Mouse (Mus musculus) c-Kit-positive CD71-positive TER-119-positive erythroid progenitor cells, embryonic 14.5 days (primary cell): ENCODE measurements around the gene Edn3.

Experiments used
- DNase-seq: peaks from one replicate; pipeline ENCODE4 v3.0.0-alpha.2; 2013; ENCODE audit warnings: low spot score

Edn3 gene

DNA sequence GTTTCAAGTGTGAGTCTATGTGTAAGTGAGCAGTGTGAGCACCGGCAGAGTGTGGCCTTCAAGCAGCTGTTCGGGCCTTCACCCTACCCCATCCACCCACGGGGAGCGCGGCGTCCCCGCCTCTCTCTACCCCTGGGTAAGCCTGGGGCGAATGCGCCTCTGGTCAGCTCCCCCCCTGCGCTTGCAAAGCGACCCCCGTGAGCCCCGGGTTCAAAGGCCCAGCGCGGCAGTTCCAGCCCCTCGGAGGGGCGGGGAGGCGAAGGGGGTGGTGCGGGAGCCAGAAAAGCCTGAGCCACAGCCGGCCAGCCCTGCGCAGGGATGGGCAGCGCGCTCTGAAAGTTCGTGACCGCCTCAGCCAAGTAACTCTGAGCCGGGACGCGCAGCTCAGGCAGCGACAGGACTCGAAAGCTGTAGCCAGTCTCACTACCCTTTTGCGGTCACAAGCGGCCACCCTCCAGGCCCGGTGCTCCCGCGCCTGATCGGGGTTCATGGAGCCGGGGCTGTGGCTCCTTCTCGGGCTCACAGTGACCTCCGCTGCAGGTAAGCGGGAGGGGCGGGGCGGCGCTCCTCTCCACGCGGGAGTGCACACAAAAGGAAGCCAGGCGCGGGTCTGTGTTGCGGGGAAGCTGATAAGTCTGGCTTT, at the start of gene Edn3:
Gene Edn3 (plus strand): TSS at position 141 of the 643 bp plus-strand sequence.
- DNase-seq = no peak

DNA sequence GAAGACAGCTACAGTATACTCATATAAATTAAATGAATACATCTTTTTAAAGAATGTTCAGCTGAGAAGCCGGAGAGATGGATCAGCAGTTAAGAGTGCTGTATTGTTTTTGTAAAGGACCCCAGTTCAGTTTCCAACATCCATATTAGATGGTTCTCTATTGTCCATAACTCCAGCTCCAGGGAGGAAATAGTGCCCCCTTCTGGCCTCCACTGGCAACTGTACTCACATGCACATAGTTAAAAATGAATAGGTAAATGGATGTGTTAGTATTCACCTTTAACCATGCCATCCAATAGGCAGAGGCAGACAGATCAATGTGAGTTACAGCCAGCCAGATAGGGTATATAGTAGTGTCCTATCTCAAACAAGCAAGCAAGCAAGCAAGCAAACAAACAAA, 48.4 kb upstream of the Edn3 start:
- DNase-seq = no peak

DNA sequence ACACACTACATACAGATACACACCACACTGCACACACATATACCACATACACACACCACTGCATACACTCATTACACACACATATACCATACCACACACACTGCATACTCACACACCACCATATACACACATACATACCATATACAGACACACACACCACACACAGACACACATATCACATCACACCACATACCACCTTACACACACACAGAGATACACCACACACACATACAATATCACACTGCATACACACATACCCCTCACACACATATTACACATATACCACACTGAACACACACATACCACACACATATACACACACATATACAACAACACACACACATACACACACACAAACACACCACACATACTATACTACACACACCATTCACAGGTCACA, 44.5 kb upstream of the Edn3 start:
- DNase-seq = no peak

DNA sequence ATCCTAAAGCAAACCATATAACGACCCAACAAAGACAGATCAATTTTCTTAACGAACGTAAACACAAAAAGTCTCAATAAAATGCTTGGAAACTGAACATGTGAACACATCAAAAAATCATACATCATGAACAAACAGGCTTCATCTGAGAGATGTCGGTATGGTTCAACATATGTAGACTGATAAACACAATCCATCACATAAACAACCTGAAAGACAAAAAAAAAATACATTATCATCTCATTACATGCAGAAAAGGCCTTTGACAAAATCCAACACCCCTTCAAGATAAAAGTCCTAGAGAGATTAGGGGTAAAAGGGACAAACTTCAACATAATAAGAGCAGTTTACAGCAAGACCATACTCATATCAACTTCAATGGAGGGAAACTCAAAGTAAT, 42.6 kb upstream of the Edn3 start:
- no peak for DNase-seq

DNA sequence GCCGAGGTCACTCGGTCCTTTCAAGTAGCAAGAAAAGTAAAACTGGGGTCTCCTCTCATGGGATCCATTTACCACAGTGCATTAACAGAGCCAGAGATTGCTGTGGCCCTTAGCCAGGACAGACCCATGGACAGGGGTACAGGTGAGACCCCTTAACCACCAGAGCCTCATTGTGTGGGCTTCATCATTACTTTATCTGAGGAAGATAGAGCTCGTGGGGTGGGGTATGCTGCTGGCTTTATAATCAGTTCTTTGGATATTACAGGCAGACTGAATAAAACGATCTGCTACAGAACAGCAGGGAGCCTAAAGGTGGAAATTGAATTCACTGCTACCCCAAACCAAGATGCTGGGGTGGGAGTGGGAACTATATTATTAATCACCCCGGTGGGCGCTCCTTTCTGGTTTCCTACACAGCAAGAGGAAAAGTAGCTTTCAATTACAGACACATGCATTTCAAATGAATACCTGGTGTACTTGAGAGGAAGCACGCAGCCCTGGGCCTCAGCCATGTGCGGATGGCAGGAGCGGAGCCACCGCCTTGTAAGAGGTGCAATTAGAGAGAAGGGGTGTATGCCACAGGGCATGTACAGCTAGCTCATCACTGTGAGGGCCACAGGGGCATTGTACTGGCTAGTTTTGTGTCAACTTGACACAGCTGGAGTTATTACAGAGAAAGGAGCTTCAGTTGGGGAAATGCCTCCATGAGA, 33.1 kb upstream of the Edn3 start:
- DNase-seq = no peak

DNA sequence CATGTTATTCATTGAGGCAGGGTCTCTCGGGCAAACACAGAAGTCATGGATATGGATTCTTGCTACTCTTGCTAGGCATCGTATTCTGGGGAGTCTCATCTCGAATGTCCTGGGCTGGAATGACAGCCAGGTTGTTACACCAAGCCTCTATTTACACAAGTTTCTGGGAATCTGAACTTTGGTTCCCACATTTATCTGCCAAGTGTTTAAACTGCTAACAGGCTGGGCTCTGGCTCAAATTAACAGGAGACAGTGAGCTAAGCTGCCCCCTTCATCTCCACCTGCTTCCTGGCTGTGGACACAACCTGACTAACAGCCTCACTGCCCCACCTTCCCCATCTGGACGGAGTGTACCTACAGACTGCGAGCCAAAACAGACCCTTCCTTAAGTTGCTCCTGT, 28.5 kb upstream of the Edn3 start:
- no peak for DNase-seq

DNA sequence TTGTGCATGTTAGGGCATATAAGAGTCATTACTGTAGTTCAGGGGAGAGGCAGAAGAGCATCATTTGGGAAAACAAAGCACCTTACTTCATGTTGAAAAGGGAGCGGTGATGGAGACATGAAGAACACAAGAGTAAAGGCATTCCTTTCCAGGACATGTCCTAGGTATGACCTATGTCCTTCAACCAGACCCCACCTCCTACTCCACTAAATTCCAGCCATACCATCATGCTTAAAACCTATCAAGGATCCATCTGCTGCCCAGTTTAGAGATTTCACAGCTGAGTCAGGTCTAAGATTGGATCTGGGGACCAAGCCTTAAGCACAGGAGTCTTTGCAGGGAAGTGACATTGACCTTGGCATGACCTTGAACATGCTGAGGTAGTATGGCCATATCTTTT, 25.1 kb upstream of the Edn3 start:
- DNase-seq = no peak

DNA sequence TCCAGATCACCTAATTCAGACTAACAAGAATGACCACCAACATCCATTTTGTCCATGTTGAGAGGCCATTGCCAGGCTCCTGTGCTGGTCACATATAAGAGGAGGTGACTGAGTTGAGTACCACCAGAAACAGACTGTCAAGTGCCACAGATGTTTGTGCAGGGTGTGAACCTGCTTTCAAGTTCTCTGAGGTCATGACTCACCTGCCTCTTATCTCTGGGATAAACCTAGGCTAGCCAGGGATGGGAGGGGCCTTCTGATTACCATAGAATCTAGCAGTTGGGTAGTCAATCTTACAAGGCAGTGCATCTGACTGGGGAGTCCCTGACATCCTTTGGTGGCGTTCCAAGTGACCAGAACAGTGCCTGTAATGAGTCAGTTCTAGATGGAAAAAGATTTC, 13.2 kb upstream of the Edn3 start:
- no peak for DNase-seq

DNA sequence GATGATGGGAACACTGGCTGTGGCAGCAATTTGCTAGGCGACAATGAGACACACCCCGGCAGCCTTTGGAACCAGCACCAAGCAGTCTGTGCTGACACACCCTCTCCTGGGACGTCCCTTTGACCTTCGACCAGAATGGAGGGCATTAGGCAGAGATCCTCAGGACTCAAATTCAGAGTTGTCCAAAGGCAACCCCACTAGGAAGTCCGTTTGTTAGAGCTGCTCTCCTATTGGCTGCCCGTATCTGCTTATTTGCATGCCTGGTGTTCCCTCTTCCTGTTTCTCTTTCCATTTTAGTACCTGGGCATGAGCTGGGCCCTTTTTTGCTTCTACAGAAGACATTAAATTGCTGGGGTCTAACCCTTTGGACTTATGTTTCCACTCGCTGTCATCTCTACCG, 12.0 kb upstream of the Edn3 start:
- DNase-seq = no peak

DNA sequence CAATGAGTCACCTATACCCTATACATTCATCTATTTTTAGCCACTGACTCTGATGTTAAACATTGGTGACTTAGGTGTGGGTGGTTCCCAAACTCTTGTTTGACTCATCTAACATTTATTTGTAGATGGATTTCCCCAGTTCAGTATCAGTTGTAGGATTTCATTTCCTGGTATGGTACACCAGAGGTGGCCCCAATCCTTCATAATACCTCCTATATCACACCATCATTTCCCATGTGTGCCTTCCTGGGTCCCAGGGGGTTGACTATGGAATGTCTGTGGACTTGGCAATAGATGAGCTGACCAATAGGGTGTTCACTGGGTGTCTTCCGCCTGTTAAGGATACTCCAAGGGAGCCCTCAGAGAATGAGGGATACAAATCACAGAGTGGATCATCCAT, 7.2 kb upstream of the Edn3 start:
- no peak for DNase-seq

DNA sequence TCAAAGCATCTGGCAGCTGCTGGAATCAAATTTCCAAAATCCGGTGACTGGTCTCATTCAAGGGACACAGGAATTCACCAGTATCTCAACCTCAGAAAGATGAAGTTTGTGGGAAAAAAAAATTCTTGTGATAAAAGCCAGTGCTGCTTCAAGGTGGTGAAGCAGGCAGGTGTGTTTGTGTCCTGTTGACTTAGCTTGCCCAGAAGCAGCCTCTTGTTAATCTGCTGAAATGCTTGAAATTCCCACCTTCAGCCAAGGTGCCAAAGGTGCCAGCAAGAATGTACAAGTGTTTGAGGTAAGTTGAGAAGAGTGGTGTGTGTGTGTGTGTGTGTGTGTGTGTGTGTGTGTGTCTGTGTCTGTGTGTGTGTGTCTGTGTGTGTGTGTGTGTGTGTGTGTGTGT, 6.2 kb upstream of the Edn3 start:
- DNase-seq = no peak

DNA sequence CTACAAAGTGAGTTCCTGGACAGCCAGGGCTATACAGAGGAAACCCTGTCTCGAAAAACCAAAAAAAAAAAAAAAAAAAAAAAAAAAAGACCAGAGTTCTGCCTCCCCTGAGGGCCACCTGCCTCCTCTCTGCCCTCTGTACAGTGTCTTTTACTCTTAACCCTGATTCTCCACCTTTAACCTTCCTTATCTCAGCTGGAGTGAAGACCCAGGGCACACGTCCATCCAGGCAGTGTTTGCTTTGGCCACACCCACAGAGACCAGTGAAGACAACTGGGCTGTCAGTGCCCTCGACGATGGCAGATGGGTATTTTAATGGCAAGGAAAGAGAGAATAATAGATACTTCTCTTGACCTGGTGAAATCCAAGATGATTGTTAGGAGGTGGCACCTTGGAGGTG, 1.2 kb upstream of the Edn3 start:
- no peak for DNase-seq

DNA sequence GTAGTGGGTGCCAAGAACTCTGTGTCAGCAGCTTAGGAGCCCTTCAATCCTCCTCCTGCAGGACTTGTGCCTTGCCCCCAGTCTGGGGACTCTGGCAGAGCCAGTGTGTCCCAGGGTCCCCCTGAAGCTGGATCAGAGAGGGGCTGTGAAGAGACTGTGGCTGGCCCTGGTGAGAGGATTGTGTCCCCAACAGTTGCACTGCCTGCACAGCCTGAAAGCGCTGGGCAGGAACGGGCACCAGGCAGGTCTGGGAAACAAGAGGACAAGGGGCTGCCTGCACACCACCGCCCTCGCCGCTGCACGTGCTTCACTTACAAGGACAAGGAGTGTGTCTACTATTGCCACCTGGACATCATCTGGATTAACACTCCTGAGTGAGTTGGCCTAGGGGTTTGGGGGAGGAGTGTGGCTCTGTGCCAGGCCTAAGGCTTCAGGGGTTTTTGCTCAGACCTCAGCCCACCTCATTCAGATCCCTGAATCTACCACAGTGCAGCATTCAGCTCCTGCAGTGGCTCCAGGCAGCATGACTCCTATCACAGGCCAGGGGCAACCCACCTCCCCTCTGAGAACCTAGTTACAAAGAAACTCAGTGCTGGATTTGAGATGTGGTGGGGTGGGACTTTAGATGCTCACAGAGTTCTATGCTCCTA, 1.2 kb downstream of the Edn3 start:
- DNase-seq = no peak

DNA sequence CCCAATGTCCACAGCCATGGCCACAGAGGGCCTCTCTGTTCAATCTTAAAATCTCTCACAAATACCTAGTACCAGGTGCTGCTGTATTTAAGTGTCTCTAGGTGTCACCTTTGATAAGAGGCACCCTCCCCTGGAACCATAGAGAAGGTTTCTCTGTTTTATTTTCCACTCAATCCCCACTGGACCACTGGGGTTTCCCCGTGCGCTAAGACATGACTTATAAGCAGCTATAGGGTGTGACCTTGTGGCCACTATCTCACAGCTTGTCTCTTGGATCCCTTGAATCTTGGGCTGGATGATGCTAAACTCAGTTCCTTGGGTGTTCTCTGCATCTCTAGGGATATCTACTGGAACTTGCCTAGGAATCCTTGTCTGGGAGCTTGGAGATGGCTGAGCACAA, 1.9 kb downstream of the Edn3 start:
- no peak for DNase-seq

DNA sequence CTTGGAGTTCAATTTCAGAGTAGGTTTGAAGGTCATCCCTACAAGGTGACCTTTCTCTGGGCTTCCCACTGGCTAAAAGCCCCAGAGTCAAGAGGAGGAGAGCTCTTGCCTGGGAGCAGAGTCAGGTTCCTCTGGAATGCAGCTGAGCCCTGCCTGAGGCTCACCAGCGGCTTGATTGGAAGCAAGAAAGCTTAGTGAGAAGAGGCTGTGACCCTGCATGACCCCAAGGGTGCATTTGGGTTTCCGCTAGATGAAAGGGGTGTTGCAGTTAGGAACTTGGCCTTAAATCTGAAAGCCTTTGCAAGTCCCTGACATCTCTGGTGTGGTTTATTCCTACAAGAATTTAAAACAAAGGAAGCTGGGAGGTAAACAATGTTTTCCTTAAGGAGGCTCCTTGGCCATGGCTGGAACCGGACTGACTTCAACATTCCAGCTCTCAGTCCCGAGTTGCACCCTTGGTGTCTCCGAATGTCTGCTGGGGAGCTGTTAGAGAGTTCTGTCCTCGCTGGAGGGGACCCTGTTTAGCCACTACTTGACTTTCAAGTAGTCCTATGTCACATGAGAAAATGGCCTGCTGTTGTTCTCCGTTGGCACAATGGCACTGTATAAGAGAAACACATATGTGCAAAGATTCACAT, 8.6 kb downstream of the Edn3 start:
- no peak for DNase-seq

DNA sequence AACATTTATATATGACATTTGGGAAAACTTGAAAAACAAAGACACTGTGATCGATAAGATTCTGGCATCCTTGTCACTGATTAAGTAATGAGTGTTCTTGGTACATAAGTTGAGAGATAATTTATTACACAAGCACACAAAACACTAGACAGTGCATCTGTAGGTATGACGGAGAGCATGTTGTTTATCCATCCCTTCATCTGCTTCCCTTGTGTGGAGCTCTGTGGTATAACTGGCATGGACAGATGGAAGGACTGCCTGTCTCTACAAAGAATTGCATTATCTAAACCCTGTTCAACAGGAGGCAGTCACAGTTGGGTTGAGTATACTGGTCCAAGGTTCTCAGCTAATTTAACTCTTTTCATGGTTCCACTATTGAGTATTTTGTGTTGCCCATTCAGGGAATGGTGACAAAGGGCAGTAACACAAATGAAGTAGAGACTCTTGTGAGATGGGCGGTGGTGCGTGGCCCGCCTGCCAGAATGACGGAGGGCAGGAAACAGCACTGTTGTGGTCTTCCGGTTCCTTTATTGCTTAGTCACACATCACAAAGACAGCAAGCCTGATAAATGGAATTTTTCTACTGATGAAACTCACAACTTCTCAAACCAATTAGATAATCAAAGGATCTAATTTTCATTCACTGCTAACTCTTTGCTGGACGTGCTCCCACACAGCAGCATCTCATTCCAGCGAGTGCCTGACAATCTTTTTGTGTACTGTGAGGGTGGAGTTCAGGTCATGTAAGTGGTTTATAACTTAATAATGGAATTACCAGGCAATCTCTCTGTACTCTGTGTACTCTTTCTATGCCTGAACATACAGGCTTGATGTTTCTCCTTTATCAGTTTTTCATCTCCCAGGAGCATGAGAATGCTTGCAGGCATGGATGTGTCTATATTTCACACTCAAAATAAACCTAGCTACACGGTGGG, 14.0 kb downstream of the Edn3 start:
- DNase-seq = no peak

DNA sequence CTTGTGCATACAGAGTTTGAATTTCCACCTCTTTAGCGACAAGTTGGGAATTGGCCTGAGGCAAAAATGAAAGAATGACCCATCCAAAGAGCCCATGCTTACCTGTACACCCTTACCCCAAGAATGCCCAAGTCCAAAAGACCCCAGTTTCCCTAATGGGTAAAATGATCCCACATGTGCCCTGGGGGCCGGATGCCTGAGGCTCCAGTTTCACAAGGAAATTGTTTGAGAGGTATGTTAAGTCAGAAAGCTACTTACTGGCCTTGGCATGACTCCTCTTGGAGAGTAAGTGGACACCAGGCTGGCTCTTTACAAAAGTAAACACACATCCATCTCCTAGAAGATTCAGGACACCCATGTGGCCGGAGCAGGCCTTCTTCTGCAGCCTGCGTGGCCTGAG, 21.6 kb downstream of the Edn3 start:
- no peak for DNase-seq

DNA sequence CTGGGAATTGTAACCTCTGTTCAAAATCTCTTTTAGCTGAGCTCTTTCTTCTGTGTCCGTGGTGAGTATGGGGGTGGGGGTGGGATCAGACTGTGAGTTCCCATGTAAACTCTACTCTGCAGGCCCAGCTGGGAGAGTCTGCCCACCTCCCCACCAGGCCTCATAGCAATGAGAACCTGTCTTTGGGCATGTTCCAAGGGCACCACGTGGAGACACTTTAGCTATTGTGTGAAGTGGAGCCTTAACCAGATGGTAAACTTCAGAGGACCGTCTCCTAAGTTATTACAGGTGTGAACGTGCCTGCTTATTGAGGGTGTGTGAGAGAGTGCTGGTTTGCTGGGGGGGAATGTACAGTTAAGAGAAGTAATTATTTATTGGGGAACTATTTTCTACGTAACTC, 22.5 kb downstream of the Edn3 start:
- no peak for DNase-seq

DNA sequence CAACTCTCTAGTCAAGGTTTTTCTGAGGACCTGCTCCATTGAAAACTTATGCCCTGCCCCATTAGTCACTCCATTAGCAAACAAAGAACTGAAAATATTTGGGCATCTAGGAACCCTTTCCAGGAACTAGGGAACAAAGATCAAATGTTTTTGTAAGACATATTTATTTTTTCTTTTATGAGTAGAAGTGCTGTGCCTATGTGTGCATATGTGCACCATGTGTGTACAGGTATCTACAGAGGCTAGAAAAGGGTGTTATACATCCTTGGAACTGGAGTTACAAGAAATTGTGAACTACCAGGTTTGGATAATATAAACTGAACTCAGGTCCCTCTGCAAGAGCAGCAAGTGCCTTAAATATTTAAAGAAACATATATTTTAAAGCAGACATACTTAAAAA, 28.4 kb downstream of the Edn3 start:
- no peak for DNase-seq

DNA sequence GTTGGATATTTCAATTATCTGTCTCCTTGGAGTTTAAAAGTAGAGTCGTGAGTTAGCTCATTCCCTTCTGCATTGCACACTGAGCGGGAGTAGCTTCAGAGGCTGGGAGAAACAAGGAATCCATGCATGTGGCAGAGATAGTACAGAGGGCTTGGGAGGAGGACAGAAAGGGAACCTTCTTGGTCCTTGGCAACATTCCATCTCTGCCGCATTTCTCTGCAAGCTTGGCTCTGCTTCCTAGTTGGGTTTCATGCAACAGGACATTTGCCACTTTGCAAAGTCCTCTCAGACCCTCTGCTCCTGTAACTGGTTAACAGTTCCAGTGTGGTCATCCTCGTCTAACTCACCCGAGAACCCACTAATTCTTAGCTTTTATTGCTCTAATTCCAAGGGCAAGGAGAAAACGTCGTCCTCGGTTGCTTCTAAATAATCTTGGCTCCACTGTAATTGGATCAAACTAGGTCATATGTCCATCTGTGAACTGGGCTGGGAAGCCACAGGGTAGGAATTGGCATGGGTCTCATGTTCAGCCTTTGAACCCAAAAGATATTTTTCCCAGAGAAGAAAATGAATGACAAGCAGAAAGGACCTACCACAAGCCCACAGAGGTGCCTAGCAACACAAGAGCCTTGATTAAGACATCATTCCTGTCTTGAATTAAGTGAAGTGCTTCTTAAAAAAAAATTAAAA, 32.2 kb downstream of the Edn3 start:
- DNase-seq = no peak

DNA sequence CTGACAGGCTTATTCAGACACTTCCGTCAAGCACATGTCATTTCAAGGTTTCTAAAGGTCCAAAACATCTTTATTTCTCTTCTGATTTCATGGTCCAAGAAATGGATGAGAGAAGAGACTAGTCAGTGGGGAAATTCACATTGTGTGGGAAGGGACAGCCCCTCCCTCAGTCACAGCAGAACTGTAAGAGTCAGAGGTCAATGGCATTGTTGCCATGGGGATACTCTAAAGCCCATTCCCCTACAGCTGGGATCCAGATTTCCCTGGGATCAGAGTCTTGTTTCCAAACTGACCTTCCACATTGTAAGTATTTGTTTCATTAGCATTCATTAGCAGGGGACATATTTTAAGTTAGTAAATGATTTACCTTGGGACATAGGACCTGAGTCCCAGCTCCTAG, 32.8 kb downstream of the Edn3 start:
- no peak for DNase-seq
